Mouse (Mus musculus) hindbrain, embryonic 10.5 days (tissue): Measurements from ENCODE around the gene Lingo1. TPM values are rescaled to one million over a fixed set of nuclear protein-coding genes. Genes with fewer than 3 reads are reported as not detected.

Experiments
- DNase-seq: peaks from one replicate; pipeline ENCODE4 v3.0.0-alpha.2; 2017; ENCODE audit warnings: low spot score
- H3K27ac ChIP-seq: fragments of 300-500 bp; sonication (generic); 2 replicates; pipeline ENCODE4 v1.5.1; 2016; ENCODE audit warnings: mild to moderate bottlenecking, moderate library complexity
- H3K27me3 ChIP-seq: fragments of 300-500 bp; sonication (generic); 2 replicates; pipeline ENCODE4 v1.6.1; 2016; ENCODE audit warnings: mild to moderate bottlenecking; ENCODE audit not compliant: poor library complexity, insufficient read depth, severe bottlenecking
- H3K36me3 ChIP-seq: fragments of 300-500 bp; sonication (generic); 2 replicates; pipeline ENCODE4 v1.6.1; 2016; ENCODE audit warnings: mild to moderate bottlenecking, moderate library complexity
- H3K4me1 ChIP-seq: fragments of 300-500 bp; sonication (generic); replicated peaks from 2 replicates; pipeline ENCODE4 v1.6.1; 2016; ENCODE audit warnings: mild to moderate bottlenecking
- H3K4me3 ChIP-seq: fragments of 300-500 bp; sonication (generic); 2 replicates; pipeline ENCODE4 v1.5.1; 2016; ENCODE audit warnings: mild to moderate bottlenecking, moderate library complexity
- H3K9me3 ChIP-seq: fragments of 300-500 bp; sonication (generic); 2 replicates; pipeline ENCODE4 v1.6.1; 2016; ENCODE audit warnings: mild to moderate bottlenecking, moderate library complexity
- WGBS: fragments of 180-500 bp; shearing (Covaris S2); methylation state at CpG from one replicate; pipeline ENCODE4 v1.1.7; 2016; 5-methylcytosine and 5-hydroxymethylcytosine counted together
- polyA plus RNA-seq: library from polyadenylated mRNA; unstranded; fragments of >200 nt; fragmentation: Nextera tagmentation; extraction: Ambion mirVana; gene quantifications from 2 replicates; pipeline ENCODE4 v1.2.1, GENCODE M21; 2016

The Lingo1 gene
- polyA plus RNA-seq, 1 experiment from 2014 or later = 9.9 TPM

- Histone ChIP-seq H3K27me3 (peaks cover 3% of the 10 kb centered on the region; the same call in 1 of the 2 replicates), H3K27ac (peak overlapping the region; percentile 53; the same call in 1 of the 2 replicates), H3K36me3 (no peaks in the 10 kb centered on the region), H3K9me3 (no peaks in the 10 kb centered on the region), H3K4me1 (peaks cover 48% of the 10 kb centered on the region), H3K4me3 (no peak overlapping the region)
- DNase-seq = no peak
- WGBS = 60% methylated on average over 6 of the region's 6 CpGs
These were observed 141.1 kb downstream of the Lingo1 start for GRCm38 (mm10) chr9:56655167-56655566.

DNA sequence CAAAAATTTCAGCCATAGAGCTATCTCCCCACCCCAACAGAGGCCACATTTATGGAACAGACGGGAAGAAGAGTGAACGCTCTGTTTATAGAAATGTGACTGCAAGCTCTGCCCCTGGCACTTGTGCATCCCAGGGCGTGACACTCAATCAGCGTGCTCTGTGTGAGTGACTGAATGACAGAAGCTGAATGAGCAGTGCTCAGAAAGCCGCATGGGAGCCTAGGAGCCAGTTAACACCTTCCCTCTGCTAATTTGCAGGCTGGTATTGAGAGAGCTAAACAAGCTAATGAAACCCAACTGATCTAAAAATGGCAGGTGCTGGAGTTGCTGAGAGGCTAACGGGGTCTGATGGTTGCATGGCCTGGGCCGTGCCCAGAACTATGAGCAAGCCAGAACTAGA is 143.7 kb downstream of the Lingo1 start:
- H3K4me3 ChIP-seq = no peak overlapping the region
- 74% methylated on average over 7 of the region's 7 CpGs for WGBS
- H3K4me1 ChIP-seq = peaks cover 48% of the 10 kb centered on the region
- no peak for DNase-seq
- peaks cover 3% of the 10 kb centered on the region; the same call in 1 of the 2 replicates for H3K27me3 ChIP-seq
- no peaks in the 10 kb centered on the region for H3K9me3 ChIP-seq
- H3K36me3 ChIP-seq = no peaks in the 10 kb centered on the region
- no peak overlapping the region for H3K27ac ChIP-seq

GRCm38 (mm10) chr9:56651586-56651985 is 144.7 kb downstream of the Lingo1 start:
- WGBS = 38% methylated on average over 2 of the region's 2 CpGs
- Histone ChIP-seq H3K4me1 (peaks cover 44% of the 10 kb centered on the region), H3K27me3 (no peaks in the 10 kb centered on the region; the same call in 1 of the 2 replicates), H3K9me3 (no peaks in the 10 kb centered on the region), H3K27ac (no peak overlapping the region), H3K36me3 (no peaks in the 10 kb centered on the region), H3K4me3 (no peak overlapping the region)
- DNase-seq = no peak

GRCm38 (mm10) chr9:56646227-56647025 is 149.8 kb downstream of the Lingo1 start:
- H3K4me3 ChIP-seq = no peak overlapping the region
- H3K9me3 ChIP-seq = no peaks in the 10 kb centered on the region
- peaks cover 9% of the 10 kb centered on the region; the same call in 1 of the 2 replicates for H3K27me3 ChIP-seq
- DNase-seq = no peak
- H3K27ac ChIP-seq = 0 out of 2 replicates have a peak overlapping the region, but pooled peaks have one; percentile 40
- H3K4me1 ChIP-seq = peaks cover 33% of the 10 kb centered on the region
- H3K36me3 ChIP-seq = no peaks in the 10 kb centered on the region
- whole genome bisulfite sequencing = 88% methylated on average over 15 of the region's 15 CpGs

DNA sequence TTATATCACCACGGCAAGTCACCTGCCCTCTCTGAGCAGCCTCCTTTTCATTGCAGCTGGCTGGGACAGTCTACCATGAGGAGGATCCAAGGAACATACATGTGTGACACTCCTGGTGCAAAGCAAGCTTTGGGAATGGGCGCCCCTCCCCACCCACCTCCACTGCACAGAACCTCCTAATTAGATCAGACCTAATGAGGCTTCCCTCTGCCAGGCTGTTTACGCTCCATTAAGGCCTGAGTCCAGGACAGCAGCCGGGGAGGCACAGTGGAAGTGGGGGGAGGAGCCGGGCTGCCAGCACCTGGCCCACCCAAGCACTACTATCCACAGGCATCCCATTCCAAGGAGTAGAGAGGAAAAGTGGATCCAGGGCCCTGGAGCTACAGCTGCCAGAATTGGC is 152.8 kb downstream of the Lingo1 start:
- Histone ChIP-seq H3K27me3 (peaks cover 36% of the 10 kb centered on the region), H3K36me3 (no peaks in the 10 kb centered on the region), H3K27ac (no peak overlapping the region), H3K9me3 (no peaks in the 10 kb centered on the region), H3K4me3 (no peak overlapping the region), H3K4me1 (peaks cover 40% of the 10 kb centered on the region)
- 66% methylated on average over 5 of the region's 5 CpGs for WGBS
- no peak for DNase-seq

DNA sequence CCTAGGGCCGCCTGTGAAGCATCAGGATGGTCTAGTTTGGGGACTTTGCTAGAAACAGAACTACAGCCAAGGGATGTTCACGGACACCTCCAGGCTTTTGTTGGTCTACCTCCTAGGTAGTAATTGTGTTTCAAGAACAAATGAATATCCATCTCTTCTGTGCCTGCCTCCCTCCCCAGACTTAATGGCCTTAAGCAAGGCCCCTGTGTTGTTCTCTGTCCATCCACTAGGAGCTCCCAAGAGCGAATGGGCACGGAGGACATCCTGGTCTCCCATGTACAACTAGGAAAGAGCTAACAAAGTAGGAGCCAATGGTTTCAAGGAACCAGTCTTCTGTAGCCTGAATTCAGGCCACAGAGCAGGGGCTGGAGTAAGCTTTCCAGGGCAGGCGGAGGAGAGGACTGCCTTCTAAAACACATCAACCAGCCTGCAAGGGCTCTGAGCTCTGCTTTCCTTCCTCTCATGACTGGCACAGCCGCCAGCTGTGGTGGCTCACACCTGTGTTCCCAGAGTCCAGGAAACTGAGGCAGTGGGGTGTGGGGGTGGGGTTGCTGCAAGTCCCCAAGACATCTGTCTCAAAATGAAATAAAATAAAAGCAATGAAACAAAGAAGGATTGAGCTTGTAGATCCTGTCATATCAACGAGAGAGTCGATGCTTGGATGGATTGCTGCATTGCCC is 157.9 kb downstream of the Lingo1 start:
- H3K4me1 ChIP-seq = peaks cover 56% of the 10 kb centered on the region
- no peaks in the 10 kb centered on the region for H3K36me3 ChIP-seq
- no peak overlapping the region for H3K4me3 ChIP-seq
- H3K9me3 ChIP-seq = no peaks in the 10 kb centered on the region
- peaks cover 80% of the 10 kb centered on the region for H3K27me3 ChIP-seq
- WGBS = 54% methylated on average over 8 of the region's 8 CpGs
- DNase-seq = peak; percentile 34
- H3K27ac ChIP-seq = no peak overlapping the region

GRCm38 (mm10) chr9:56637403-56637857 is 158.8 kb downstream of the Lingo1 start:
- no peaks in the 10 kb centered on the region for H3K9me3 ChIP-seq
- WGBS = 3% methylated on average over 29 of the region's 29 CpGs
- no peak overlapping the region for H3K27ac ChIP-seq
- H3K27me3 ChIP-seq = peaks cover 86% of the 10 kb centered on the region
- peak overlapping the region; percentile 37 for H3K4me3 ChIP-seq
- peaks cover 54% of the 10 kb centered on the region for H3K4me1 ChIP-seq
- H3K36me3 ChIP-seq = no peaks in the 10 kb centered on the region
- DNase-seq = no peak

- Histone ChIP-seq H3K9me3 (no peaks in the 10 kb centered on the region), H3K4me1 (peaks cover 54% of the 10 kb centered on the region), H3K4me3 (no peak overlapping the region), H3K27ac (no peak overlapping the region), H3K36me3 (no peaks in the 10 kb centered on the region), H3K27me3 (peaks cover 86% of the 10 kb centered on the region)
- 46% methylated on average over 11 of the region's 11 CpGs for WGBS
- DNase-seq = no peak
These were observed 159.4 kb downstream of the Lingo1 start for GRCm38 (mm10) chr9:56636766-56637402.

DNA sequence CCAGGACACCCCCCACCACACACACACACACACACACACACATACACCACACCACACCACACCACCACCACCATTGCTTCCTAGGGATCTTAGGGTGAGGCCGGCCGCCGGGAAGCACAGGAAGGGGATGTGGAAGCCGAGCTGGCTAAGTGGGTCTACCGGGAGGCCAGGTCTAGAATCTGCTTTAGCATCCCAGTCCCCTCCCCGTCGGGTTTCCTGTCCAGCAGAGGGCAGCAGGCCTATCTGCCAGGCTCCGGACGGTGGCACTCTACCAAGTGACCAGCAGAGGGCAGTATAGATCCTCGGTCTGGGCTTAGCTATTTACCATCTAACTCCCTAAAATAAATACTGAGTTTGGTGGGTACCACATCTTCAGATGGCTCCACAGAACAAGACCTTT is 160.1 kb downstream of the Lingo1 start:
- peaks cover 87% of the 10 kb centered on the region for H3K27me3 ChIP-seq
- peak; percentile 91 for DNase-seq
- H3K9me3 ChIP-seq = no peaks in the 10 kb centered on the region
- H3K4me3 ChIP-seq = peak overlapping the region; percentile 72
- WGBS = 0% methylated on average over 10 of the region's 10 CpGs
- peaks cover 54% of the 10 kb centered on the region for H3K4me1 ChIP-seq
- peak overlapping the region; percentile 89 for H3K27ac ChIP-seq
- H3K36me3 ChIP-seq = no peaks in the 10 kb centered on the region

- Histone ChIP-seq H3K36me3 (no peaks in the 10 kb centered on the region), H3K4me1 (peaks cover 51% of the 10 kb centered on the region), H3K9me3 (no peaks in the 10 kb centered on the region), H3K4me3 (peak overlapping the region; percentile 72), H3K27ac (peak overlapping the region; percentile 89), H3K27me3 (peaks cover 81% of the 10 kb centered on the region)
- WGBS = under 1% methylated on average over 68 of the region's 68 CpGs
- peak; percentile 73 for DNase-seq
These were observed 160.7 kb downstream of the Lingo1 start for GRCm38 (mm10) chr9:56635498-56636121.

- Histone ChIP-seq H3K4me3 (peak overlapping the region; percentile 72), H3K4me1 (peaks cover 47% of the 10 kb centered on the region), H3K27me3 (peaks cover 76% of the 10 kb centered on the region), H3K9me3 (no peaks in the 10 kb centered on the region), H3K36me3 (no peaks in the 10 kb centered on the region), H3K27ac (peak overlapping the region; percentile 89)
- under 1% methylated on average over 40 of the region's 40 CpGs for WGBS
- DNase-seq = peak; percentile 73
These were observed 161.2 kb downstream of the Lingo1 start for GRCm38 (mm10) chr9:56635121-56635497.

GRCm38 (mm10) chr9:56634406-56635120 is 161.7 kb downstream of the Lingo1 start:
- no peak for DNase-seq
- H3K27ac ChIP-seq = peak overlapping the region; percentile 89
- 2% methylated on average over 25 of the region's 25 CpGs for WGBS

More at GRCm38 (mm10) chr9:56634406-56635120, 161.7 kb downstream of the Lingo1 start:
- Histone ChIP-seq H3K36me3 (no peaks in the 10 kb centered on the region), H3K9me3 (no peaks in the 10 kb centered on the region), H3K27me3 (peaks cover 72% of the 10 kb centered on the region), H3K4me1 (peaks cover 42% of the 10 kb centered on the region), H3K4me3 (peak overlapping the region; percentile 72)
